Mouse (Mus musculus) C2C12 (cell line): ENCODE measurements around the gene Myo5c.

Source experiments
- CTCF ChIP-seq: IDR thresholded peaks from one replicate; pipeline ENCODE4 v1.5.1; 2011; ENCODE audit not compliant: control insufficient read depth, insufficient read depth, insufficient read length
- FOSL1 ChIP-seq: IDR thresholded peaks from one replicate; pipeline ENCODE4 v1.8.0; 2011; ENCODE audit warnings: mild to moderate bottlenecking, low read length; ENCODE audit not compliant: poor library complexity, insufficient read depth, severe bottlenecking
- MAX ChIP-seq: IDR thresholded peaks from one replicate; pipeline ENCODE4 v1.6.1; 2011; ENCODE audit warnings: mild to moderate bottlenecking, control low read depth

DNA sequence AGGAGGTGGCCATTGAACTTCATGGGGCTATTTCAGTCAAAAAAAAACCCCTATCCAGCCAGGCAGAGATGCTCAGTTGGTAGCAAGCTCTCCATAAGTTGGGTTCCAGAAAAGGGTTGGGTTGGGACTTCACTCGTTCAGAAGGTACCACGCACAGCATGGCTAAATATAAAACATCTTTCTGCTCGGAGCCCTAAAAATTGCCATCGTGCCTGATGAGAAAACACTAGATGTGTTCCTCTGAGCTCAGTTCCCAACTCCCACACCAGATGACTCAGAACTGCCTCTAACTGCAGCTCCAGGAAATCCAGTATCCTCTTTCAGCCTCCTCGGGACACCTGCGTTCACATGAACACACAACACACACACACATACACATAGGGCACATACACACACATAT, 106.2 kb downstream of the Myo5c start:
- TF ChIP-seq CTCF (no peak), FOSL1 (no peak), MAX (no peak)
